Mouse (Mus musculus): Measurements from ENCODE around the gene Mvb12a. TPM values are rescaled to one million over a fixed set of nuclear protein-coding genes. Genes with fewer than 3 reads are reported as not detected.

Mvb12a gene
- polyA plus RNA-seq, 1 experiment from 2014 or later: 133 TPM

DNA sequence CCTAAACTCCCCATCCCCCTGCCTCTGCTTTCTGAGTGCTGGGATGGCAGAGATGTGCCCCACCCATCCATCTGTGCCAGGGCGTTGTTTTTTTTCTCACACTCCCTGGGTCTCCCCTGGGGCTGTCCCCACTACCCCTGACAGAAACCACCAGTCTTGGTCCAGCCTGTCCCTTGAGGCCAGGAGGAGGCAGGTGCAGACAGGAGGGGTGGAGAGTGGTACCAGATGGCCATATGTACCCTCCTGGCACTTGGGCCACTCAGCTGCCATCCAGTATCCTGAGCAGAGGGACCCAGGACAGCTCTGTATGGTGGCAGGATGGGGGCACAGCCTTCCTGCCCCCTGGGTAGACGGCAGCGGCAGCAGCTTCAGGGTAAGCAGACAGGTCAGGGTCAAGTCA lies 54.7 kb downstream of the Mvb12a start, which contains the start of gene Fam129c:
Gene Fam129c, plus strand, starts transcription at position 198 of the 400 bp plus-strand sequence.
- no peak for ATAC-seq
- Histone ChIP-seq H3K27me3 (replicated peaks; ENCODE audit: control insufficient read depth, insufficient read depth, low read length) (peaks cover 11% of the 10 kb centered on the region; the same call in 1 of the 2 replicates), H3K36me3 (ENCODE audit: control insufficient read depth, insufficient read depth) (no peaks in the 10 kb centered on the region; the same call in 1 of the 2 replicates), H3K4me2 (replicated peaks; ENCODE audit: low read depth) (no peak within 1 kb of the TSS), H3K9ac (ENCODE audit: low read depth, low read length) (no peak within 1 kb of the TSS), H3K9me3 (ENCODE audit: control insufficient read depth) (no peaks in the 10 kb centered on the region), H3K4me3 (ENCODE audit: low read depth, low read length) (no peak within 1 kb of the TSS), H3K27ac (ENCODE audit: low read depth, low read length) (no peak within 1 kb of the TSS), H3K4me1 (replicated peaks; ENCODE audit: control insufficient read depth, insufficient read depth, low read length) (peaks cover 13% of the 10 kb centered on the region; the same call in 1 of the 2 replicates)
- no peak for TF ChIP-seq CTCF (IDR thresholded peaks at IDR 0.05; ENCODE audit: low read depth)
- 92% methylated on average over 3 of the region's 3 CpGs for WGBS

Other genes starting within 250 kb of the Mvb12a start
- gene Use1, start 176.1 kb upstream of the Mvb12a start, polyA plus RNA-seq (2015; fragmentation: Nextera tagmentation; extraction: Ambion mirVana): 98.4 and 106 TPM in 2 replicates
- gene Ocel1, start 171.6 kb upstream of the Mvb12a start, polyA plus RNA-seq (2015; fragmentation: Nextera tagmentation; extraction: Ambion mirVana): 20.0 and 20.5 TPM in 2 replicates
- gene Nr2f6, start 161.0 kb upstream of the Mvb12a start, polyA plus RNA-seq (2015; fragmentation: Nextera tagmentation; extraction: Ambion mirVana): 58.3 and 58.5 TPM in 2 replicates
- 4.1 and 4.9 TPM in 2 replicates for gene Ushbp1, start 147.1 kb upstream of the Mvb12a start, polyA plus RNA-seq (2015; fragmentation: Nextera tagmentation; extraction: Ambion mirVana)
- 66.8 and 68.6 TPM in 2 replicates for gene Babam1, start 146.1 kb upstream of the Mvb12a start, polyA plus RNA-seq (2015; fragmentation: Nextera tagmentation; extraction: Ambion mirVana)
- gene Ankle1, start 136.9 kb upstream of the Mvb12a start, polyA plus RNA-seq (2015; fragmentation: Nextera tagmentation; extraction: Ambion mirVana): 2.8 and 4.4 TPM in 2 replicates
- gene Abhd8, start 79.3 kb upstream of the Mvb12a start, polyA plus RNA-seq (2015; fragmentation: Nextera tagmentation; extraction: Ambion mirVana): 15.2 and 15.9 TPM in 2 replicates
- gene Mrpl34, start 78.0 kb upstream of the Mvb12a start, polyA plus RNA-seq (2015; fragmentation: Nextera tagmentation; extraction: Ambion mirVana): 187 and 190 TPM in 2 replicates
- gene Dda1, start 73.7 kb upstream of the Mvb12a start, polyA plus RNA-seq (2015; fragmentation: Nextera tagmentation; extraction: Ambion mirVana): 82.8 and 91.7 TPM in 2 replicates
- 0.54 and 0.74 TPM in 2 replicates for gene Ano8, start 57.0 kb upstream of the Mvb12a start, polyA plus RNA-seq (2015; fragmentation: Nextera tagmentation; extraction: Ambion mirVana)
- gene Gtpbp3, start 54.8 kb upstream of the Mvb12a start, polyA plus RNA-seq (2015; fragmentation: Nextera tagmentation; extraction: Ambion mirVana): 6.3 and 6.6 TPM in 2 replicates
- gene Plvap, start 31.2 kb upstream of the Mvb12a start, polyA plus RNA-seq (2015; fragmentation: Nextera tagmentation; extraction: Ambion mirVana): 109 and 111 TPM in 2 replicates
- gene Ccdc194, start 17.2 kb upstream of the Mvb12a start, polyA plus RNA-seq (2015; fragmentation: Nextera tagmentation; extraction: Ambion mirVana): 0.08 TPM in 1 of 2 replicates, not detected in the other
- 85.5 and 91.5 TPM in 2 replicates for gene Bst2, start 5.5 kb upstream of the Mvb12a start, polyA plus RNA-seq (2015; fragmentation: Nextera tagmentation; extraction: Ambion mirVana)
- 0.66 and 0.90 TPM in 2 replicates for gene Tmem221, start 15.9 kb downstream of the Mvb12a start, polyA plus RNA-seq (2015; fragmentation: Nextera tagmentation; extraction: Ambion mirVana)
- not detected in 2 replicates for gene Nxnl1, start 23.7 kb downstream of the Mvb12a start, polyA plus RNA-seq (2015; fragmentation: Nextera tagmentation; extraction: Ambion mirVana)
- 14.5 and 14.9 TPM in 2 replicates for gene Slc27a1, start 26.0 kb downstream of the Mvb12a start, polyA plus RNA-seq (2015; fragmentation: Nextera tagmentation; extraction: Ambion mirVana)
- 152 and 154 TPM in 2 replicates for gene Pgls, start 49.3 kb downstream of the Mvb12a start, polyA plus RNA-seq (2015; fragmentation: Nextera tagmentation; extraction: Ambion mirVana)
- gene Fam129c, start 54.7 kb downstream of the Mvb12a start, polyA plus RNA-seq (2015; fragmentation: Nextera tagmentation; extraction: Ambion mirVana): 0.47 and 0.77 TPM in 2 replicates
- gene Colgalt1, start 68.1 kb downstream of the Mvb12a start, polyA plus RNA-seq (2015; fragmentation: Nextera tagmentation; extraction: Ambion mirVana): 43.3 and 44.5 TPM in 2 replicates
- 0.60 and 0.72 TPM in 2 replicates for gene Unc13a, start 128.8 kb downstream of the Mvb12a start, polyA plus RNA-seq (2015; fragmentation: Nextera tagmentation; extraction: Ambion mirVana)
- 5.7 and 6.8 TPM in 2 replicates for gene Jak3, start 133.4 kb downstream of the Mvb12a start, polyA plus RNA-seq (2015; fragmentation: Nextera tagmentation; extraction: Ambion mirVana)
- 2.5 and 3.0 TPM in 2 replicates for gene Insl3, start 146.3 kb downstream of the Mvb12a start, polyA plus RNA-seq (2015; fragmentation: Nextera tagmentation; extraction: Ambion mirVana)
- gene B3gnt3, start 158.9 kb downstream of the Mvb12a start, polyA plus RNA-seq (2015; fragmentation: Nextera tagmentation; extraction: Ambion mirVana): 30.5 and 33.5 TPM in 2 replicates
- 2.2 and 2.5 TPM in 2 replicates for gene Fcho1, start 182.8 kb downstream of the Mvb12a start, polyA plus RNA-seq (2015; fragmentation: Nextera tagmentation; extraction: Ambion mirVana)